Mouse (Mus musculus): ENCODE data around the gene Rgl3. TPM values are rescaled to one million over a fixed set of nuclear protein-coding genes. Genes with fewer than 3 reads are reported as not detected.

Rgl3 gene
- polyA plus RNA-seq, 1 experiment from 2014 or later: 0.32 TPM

- H3K9me3 ChIP-seq (ENCODE audit: low read length): no peaks in the 10 kb centered on the region
- H3K36me3 ChIP-seq (replicated peaks; ENCODE audit: insufficient read depth, low read length): no peaks in the 10 kb centered on the region
- no peak for ATAC-seq
- H3K4me2 ChIP-seq (ENCODE audit: low read depth, low read length): peak overlapping the region; percentile 72
- peaks cover 23% of the 10 kb centered on the region for H3K4me1 ChIP-seq (ENCODE audit: insufficient read depth)
- no peak overlapping the region for H3K9ac ChIP-seq (replicated peaks)
- H3K27me3 ChIP-seq (ENCODE audit: insufficient read depth, low read length): peaks cover 61% of the 10 kb centered on the region
- TF ChIP-seq CTCF (IDR thresholded peaks at IDR 0.05; ENCODE audit: low read depth) (0 out of 2 replicates have a peak, but pooled peaks have one; percentile 1), EP300 (IDR thresholded peaks at IDR 0.05; ENCODE audit: low read depth) (no peak)
- peak overlapping the region; percentile 48 for H3K4me3 ChIP-seq (ENCODE audit: low read depth, low read length)
- DNase-seq: no peak
- H3K27ac ChIP-seq (ENCODE audit: low read depth): no peak overlapping the region
- WGBS (ENCODE audit: insufficient replicate concordance): 3% methylated on average over 32 of the region's 32 CpGs
Measured at GRCm38 (mm10) chr9:21988421-21989101, 685 bp downstream of the Rgl3 start.

- DNase-seq (no peak), ATAC-seq (no peak)
- Histone ChIP-seq H3K27ac (ENCODE audit: low read depth) (no peak overlapping the region), H3K9ac (replicated peaks) (no peak overlapping the region), H3K4me2 (ENCODE audit: low read depth, low read length) (peak overlapping the region; percentile 72; the same call in 1 of the 2 replicates), H3K27me3 (ENCODE audit: insufficient read depth, low read length) (peaks cover 61% of the 10 kb centered on the region), H3K4me3 (ENCODE audit: low read depth, low read length) (peak overlapping the region; percentile 48; the same call in 1 of the 2 replicates), H3K9me3 (ENCODE audit: low read length) (no peaks in the 10 kb centered on the region), H3K36me3 (replicated peaks; ENCODE audit: insufficient read depth, low read length) (no peaks in the 10 kb centered on the region), H3K4me1 (ENCODE audit: insufficient read depth) (peaks cover 23% of the 10 kb centered on the region)
- 10% methylated on average over 36 of the region's 36 CpGs for whole genome bisulfite sequencing (ENCODE audit: insufficient replicate concordance)
- TF ChIP-seq CTCF (IDR thresholded peaks at IDR 0.05; ENCODE audit: low read depth): no peak
- no peak for TF ChIP-seq EP300 (IDR thresholded peaks at IDR 0.05; ENCODE audit: low read depth)
Measured at GRCm38 (mm10) chr9:21987592-21988342, 1.5 kb downstream of the Rgl3 start.

GRCm38 (mm10) chr9:21983911-21984310 lies 5.3 kb downstream of the Rgl3 start:
- Histone ChIP-seq H3K27ac (ENCODE audit: low read depth) (no peak overlapping the region), H3K9ac (replicated peaks) (no peak overlapping the region), H3K4me1 (ENCODE audit: insufficient read depth) (peaks cover 12% of the 10 kb centered on the region), H3K27me3 (ENCODE audit: insufficient read depth, low read length) (peaks cover 35% of the 10 kb centered on the region), H3K9me3 (ENCODE audit: low read length) (no peaks in the 10 kb centered on the region), H3K36me3 (replicated peaks; ENCODE audit: insufficient read depth, low read length) (no peaks in the 10 kb centered on the region), H3K4me2 (ENCODE audit: low read depth, low read length) (no peak overlapping the region), H3K4me3 (ENCODE audit: low read depth, low read length) (no peak overlapping the region)
- no peak for ATAC-seq
- WGBS (ENCODE audit: insufficient replicate concordance): 42% methylated on average over 3 of the region's 3 CpGs
- DNase-seq: no peak
- TF ChIP-seq CTCF (IDR thresholded peaks at IDR 0.05; ENCODE audit: low read depth) (no peak), EP300 (IDR thresholded peaks at IDR 0.05; ENCODE audit: low read depth) (no peak)

- no peak overlapping the region for H3K4me2 ChIP-seq (ENCODE audit: low read depth, low read length)
- no peak for TF ChIP-seq CTCF (IDR thresholded peaks at IDR 0.05; ENCODE audit: low read depth)
- no peak for TF ChIP-seq EP300 (IDR thresholded peaks at IDR 0.05; ENCODE audit: low read depth)
- H3K27me3 ChIP-seq (ENCODE audit: insufficient read depth, low read length): 0 out of 2 replicates have a peak, but pooled peaks cover 6% of the 10 kb centered on the region
- no peaks in the 10 kb centered on the region for H3K36me3 ChIP-seq (replicated peaks; ENCODE audit: insufficient read depth, low read length)
- H3K9me3 ChIP-seq (ENCODE audit: low read length): no peaks in the 10 kb centered on the region
- WGBS (ENCODE audit: insufficient replicate concordance): 76% methylated on average over 4 of the region's 4 CpGs
- no peak for ATAC-seq
- no peak for DNase-seq
- H3K4me3 ChIP-seq (ENCODE audit: low read depth, low read length): no peak overlapping the region
- no peak overlapping the region for H3K9ac ChIP-seq (replicated peaks)
- no peak overlapping the region for H3K27ac ChIP-seq (ENCODE audit: low read depth)
- H3K4me1 ChIP-seq (ENCODE audit: insufficient read depth): no peaks in the 10 kb centered on the region
Measured at GRCm38 (mm10) chr9:21978398-21979128, 10.7 kb downstream of the Rgl3 start.

- Histone ChIP-seq H3K4me3 (ENCODE audit: low read depth, low read length) (no peak overlapping the region), H3K4me2 (ENCODE audit: low read depth, low read length) (no peak overlapping the region), H3K9me3 (ENCODE audit: low read length) (no peaks in the 10 kb centered on the region), H3K27me3 (ENCODE audit: insufficient read depth, low read length) (0 out of 2 replicates have a peak, but pooled peaks cover 6% of the 10 kb centered on the region), H3K36me3 (replicated peaks; ENCODE audit: insufficient read depth, low read length) (no peaks in the 10 kb centered on the region), H3K27ac (ENCODE audit: low read depth) (no peak overlapping the region), H3K9ac (replicated peaks) (no peak overlapping the region), H3K4me1 (ENCODE audit: insufficient read depth) (no peaks in the 10 kb centered on the region)
- WGBS (ENCODE audit: insufficient replicate concordance): 26% methylated on average over 2 of the region's 2 CpGs
- peak; percentile 76 for DNase-seq
- 0 out of 2 replicates have a peak, but pooled peaks have one; percentile 44 for ATAC-seq
- TF ChIP-seq EP300 (IDR thresholded peaks at IDR 0.05; ENCODE audit: low read depth) (no peak), CTCF (IDR thresholded peaks at IDR 0.05; ENCODE audit: low read depth) (peak; percentile 83)
Measured at GRCm38 (mm10) chr9:21977972-21978371, 11.3 kb downstream of the Rgl3 start.

GRCm38 (mm10) chr9:21977331-21977730 lies 11.9 kb downstream of the Rgl3 start:
- WGBS (ENCODE audit: insufficient replicate concordance): 79% methylated on average over 5 of the region's 5 CpGs
- DNase-seq (no peak), ATAC-seq (no peak)
- Histone ChIP-seq H3K36me3 (replicated peaks; ENCODE audit: insufficient read depth, low read length) (no peaks in the 10 kb centered on the region), H3K9ac (replicated peaks) (no peak overlapping the region), H3K4me1 (ENCODE audit: insufficient read depth) (no peaks in the 10 kb centered on the region), H3K4me3 (ENCODE audit: low read depth, low read length) (no peak overlapping the region), H3K4me2 (ENCODE audit: low read depth, low read length) (no peak overlapping the region), H3K27ac (ENCODE audit: low read depth) (no peak overlapping the region), H3K27me3 (ENCODE audit: insufficient read depth, low read length) (0 out of 2 replicates have a peak, but pooled peaks cover 6% of the 10 kb centered on the region), H3K9me3 (ENCODE audit: low read length) (no peaks in the 10 kb centered on the region)
- TF ChIP-seq CTCF (IDR thresholded peaks at IDR 0.05; ENCODE audit: low read depth) (no peak), EP300 (IDR thresholded peaks at IDR 0.05; ENCODE audit: low read depth) (no peak)

All from liver, postnatal 0 days (tissue).